Mouse (Mus musculus) E14TG2a.4 (cell line): ENCODE measurements at regions not wholly inside any gene's neighbourhood (a gene's known extent, or its start where the extent isn't known, plus 50 kb on each side); places are given as distances from the start of the nearest gene placed in this dataset.

Source experiments
- CTCF ChIP-seq: conservative IDR thresholded peaks from 2 replicates; pipeline ENCODE4 v1.5.1; 2014; ENCODE audit warnings: low read length
- NANOG ChIP-seq: IDR thresholded peaks from 2 replicates; pipeline ENCODE4 v1.6.1; 2014; ENCODE audit warnings: borderline replicate concordance, low read length, mixed read lengths
- POU5F1 ChIP-seq: IDR thresholded peaks from 2 replicates; pipeline ENCODE4 v1.6.1; 2014; ENCODE audit warnings: low read length, borderline replicate concordance

- TF ChIP-seq CTCF (no peak), POU5F1 (no peak), NANOG (no peak)
Measured at GRCm38 (mm10) chr6:135502405-135502804, 140.1 kb downstream of the Emp1 start.
